Mouse (Mus musculus): ENCODE data around the gene Snd1.

GRCm38 (mm10) chr6:28549374-28549773 is 74.4 kb downstream of the Snd1 start:
- no peak for TF ChIP-seq GATA2 (IDR thresholded peaks at IDR 0.05; ENCODE audit: borderline replicate concordance, low read depth, low read length)
- TF ChIP-seq CTCF (IDR thresholded peaks at IDR 0.05; ENCODE audit: low read depth, low read length), result no peak
- no peak for TF ChIP-seq POLR2AphosphoS5 (IDR thresholded peaks at IDR 0.05; ENCODE audit: insufficient replicate concordance, low read depth, low read length)
- TF ChIP-seq GATA1 (IDR thresholded peaks at IDR 0.05; ENCODE audit: borderline replicate concordance, low read length), result no peak

All from G1E (cell line).